ENCODE assay signal across 15 mouse cellular contexts in the genomic region with DNA sequence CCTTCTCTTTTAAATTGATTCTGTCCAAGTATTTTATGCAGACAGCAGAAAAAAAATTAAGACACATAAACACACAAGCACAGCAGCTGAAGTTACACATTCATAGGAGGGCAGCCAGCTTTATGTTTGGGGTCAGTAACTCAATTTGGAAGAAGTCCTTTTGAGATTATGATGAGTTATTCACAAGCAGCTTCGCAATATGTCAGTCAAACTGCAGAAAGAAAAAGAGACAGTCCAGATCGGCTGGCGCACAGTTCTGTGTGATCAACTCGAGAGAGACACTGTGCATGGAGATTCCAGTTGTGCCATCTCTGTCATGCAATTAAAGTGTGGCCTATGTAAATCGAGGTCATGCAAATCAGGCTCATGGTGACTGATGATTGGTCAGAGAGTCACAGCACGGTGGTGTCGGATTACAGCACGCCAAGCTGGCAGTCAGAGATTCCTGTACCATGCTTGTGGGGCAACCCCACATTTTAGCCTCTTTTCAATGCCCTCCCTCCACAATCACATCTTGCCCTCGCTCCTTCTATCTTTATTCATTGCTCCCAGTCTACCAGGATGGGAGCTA.
A peak's percentile ranks its signal among the peaks of the same experiment; 100 is the strongest.
DNase-seq lines count a peak whose midpoint lies in the region; ATAC-seq and TF ChIP-seq lines count a peak whose summit lies in the region.
"Had no signal": no experiment of that assay in that cellular context is flagged by ENCODE, and none has a peak within 500 bp of the region (broad histone marks: within the 10 kb centered on the region; RNA-seq: fewer than 3 reads in every experiment).

No protein-coding gene starts in this region.

- no peak overlapping the region for H3K27ac ChIP-seq in kidney, adult 2 months (ENCODE audit: insufficient read depth, low read depth, low read length)
- H3K27ac ChIP-seq in limb, embryonic 10.5 days: no peak overlapping the region
- no peak overlapping the region for H3K27ac ChIP-seq in lung, postnatal 0 days (ENCODE audit: low read length)
- H3K27ac ChIP-seq: gastrocnemius, adult 2 months; lung, embryonic 15.5 days had no signal

- H3K4me2 ChIP-seq in lung, postnatal 0 days (replicated peaks; ENCODE audit: low read depth, low read length): no peak overlapping the region
- H3K4me2 ChIP-seq: lung, embryonic 15.5 days had no signal

- H3K36me3 ChIP-seq in kidney, adult 2 months (ENCODE audit: control insufficient read depth, insufficient read depth, low read length): no peaks in the 10 kb centered on the region
- no peaks in the 10 kb centered on the region for H3K36me3 ChIP-seq in limb, embryonic 10.5 days
- no peaks in the 10 kb centered on the region for H3K36me3 ChIP-seq in lung, postnatal 0 days (ENCODE audit: insufficient read depth, low read length)
- H3K36me3 ChIP-seq: lung, embryonic 15.5 days had no signal

- ATAC-seq in lung, postnatal 0 days: no peak
- ATAC-seq: intestine, embryonic 16.5 days had no signal

- WGBS in kidney, adult 2 months: 66% methylated on average over 9 of the region's 9 CpGs
- 75% methylated on average over 9 of the region's 9 CpGs for WGBS in limb, embryonic 10.5 days
- 58% methylated on average over 9 of the region's 9 CpGs for WGBS in lung, postnatal 0 days

- H3K4me1 ChIP-seq in kidney, adult 2 months (ENCODE audit: control insufficient read depth, insufficient read depth, low read length): no peaks in the 10 kb centered on the region
- no peaks in the 10 kb centered on the region for H3K4me1 ChIP-seq in limb, embryonic 10.5 days
- H3K4me1 ChIP-seq in lung, postnatal 0 days (ENCODE audit: insufficient read depth, low read depth, low read length): no peaks in the 10 kb centered on the region
- H3K4me1 ChIP-seq: lung, embryonic 15.5 days had no signal

- H3K4me3 ChIP-seq in kidney, adult 2 months (ENCODE audit: insufficient read depth, low read depth, low read length): no peak overlapping the region
- H3K4me3 ChIP-seq in limb, embryonic 10.5 days: no peak overlapping the region
- no peak overlapping the region for H3K4me3 ChIP-seq in lung, postnatal 0 days (ENCODE audit: low read depth, low read length)
- H3K4me3 ChIP-seq: gastrocnemius, adult 2 months; lung, embryonic 15.5 days had no signal

- peak; percentile 41 for DNase-seq in embryo, embryonic 10 days (ENCODE audit: low spot score)
- no peak for DNase-seq in embryo, embryonic 9.5 days (ENCODE audit: extremely low spot score)
- peak; percentile 20 to 27 for DNase-seq in kidney, postnatal 4 days
- no peak for DNase-seq in kidney, adult 2 months
- peak; percentile 62 for DNase-seq in NIH3T3 (ENCODE audit: low read depth)
- peak; percentile 35 for DNase-seq in limb, embryonic 10.5 days (ENCODE audit: low spot score)
- DNase-seq in lung, postnatal 0 days (ENCODE audit: low spot score): no peak
- DNase-seq in left cerebral cortex, adult 11 months (ENCODE audit: low spot score): no peak
- DNase-seq: cerebellum, adult 11 months; gastrocnemius, adult 2 months; heart, postnatal 14 days; right cerebral cortex, adult 18-20 months; thymus, postnatal 36 days had no signal

- no peak for TF ChIP-seq CTCF in kidney, adult 2 months (conservative IDR thresholded peaks at IDR 0.05; ENCODE audit: insufficient read depth, insufficient read length, low read depth, low read length)
- no peak for TF ChIP-seq CTCF in lung, postnatal 0 days (IDR thresholded peaks at IDR 0.05)

- no peaks in the 10 kb centered on the region for H3K27me3 ChIP-seq in kidney, adult 2 months (replicated peaks; ENCODE audit: control insufficient read depth, insufficient read depth, low read length)
- H3K27me3 ChIP-seq in limb, embryonic 10.5 days (ENCODE audit: low read depth, poor library complexity, severe bottlenecking): no peaks in the 10 kb centered on the region
- no peaks in the 10 kb centered on the region for H3K27me3 ChIP-seq in lung, postnatal 0 days (replicated peaks; ENCODE audit: insufficient read depth, low read length)
- H3K27me3 ChIP-seq: lung, embryonic 15.5 days had no signal

- no peak for TF ChIP-seq POLR2A in kidney, adult 2 months (IDR thresholded peaks at IDR 0.05; ENCODE audit: low read depth, low read length)

- H3K9ac ChIP-seq in lung, postnatal 0 days (replicated peaks; ENCODE audit: low read depth): no peak overlapping the region
- H3K9ac ChIP-seq: lung, embryonic 15.5 days had no signal

- TF ChIP-seq EP300 in lung, postnatal 0 days (IDR thresholded peaks at IDR 0.05): no peak

- H3K9me3 ChIP-seq in limb, embryonic 10.5 days (replicated peaks): no peaks in the 10 kb centered on the region
- no peaks in the 10 kb centered on the region for H3K9me3 ChIP-seq in lung, postnatal 0 days (ENCODE audit: low read length)
- H3K9me3 ChIP-seq: lung, embryonic 15.5 days had no signal

Comparison
In these comparisons a context has a peak if more than half of its experiments do, and no peak if none do; other contexts are left out.
1. DNase-seq: peak in embryo, embryonic 10 days (single experiment), kidney, postnatal 4 days (2 of 2), NIH3T3 (single experiment) and limb, embryonic 10.5 days (single experiment); none in embryo, embryonic 9.5 days (single experiment), kidney, adult 2 months (single experiment), lung, postnatal 0 days (single experiment) and left cerebral cortex, adult 11 months (single experiment).